Mouse (Mus musculus) midbrain, embryonic 16.5 days (tissue): Measurements from ENCODE around the gene Igfbpl1. TPM values are rescaled to one million over a fixed set of nuclear protein-coding genes. Genes with fewer than 3 reads are reported as not detected.

Source experiments
- ATAC-seq: fragments of 200-750 bp; cut with Nextera tagmentation; 2 replicates; pipeline ENCODE4 v1.8.0; 2017; ENCODE audit warnings: moderate TSS enrichment
- H3K27ac ChIP-seq: fragments of 300-500 bp; sonication (generic); 2 replicates; pipeline ENCODE4 v1.5.1; 2014; ENCODE audit warnings: mild to moderate bottlenecking, low read length, mixed read lengths
- H3K27me3 ChIP-seq: fragments of 300-500 bp; sonication (generic); 2 replicates; pipeline ENCODE4 v1.6.1; 2014; ENCODE audit warnings: low read depth, low read length, mixed read lengths; ENCODE audit not compliant: control insufficient read depth, insufficient read depth
- H3K36me3 ChIP-seq: fragments of 300-500 bp; sonication (generic); 2 replicates; pipeline ENCODE4 v1.6.1; 2014; ENCODE audit warnings: mild to moderate bottlenecking, low read length, moderate library complexity, mixed read lengths; ENCODE audit not compliant: control insufficient read depth, insufficient read depth
- H3K4me1 ChIP-seq: fragments of 300-500 bp; sonication (generic); 2 replicates; pipeline ENCODE4 v1.6.1; 2014; ENCODE audit warnings: mild to moderate bottlenecking, low read length, mixed read lengths; ENCODE audit not compliant: control insufficient read depth, insufficient read depth
- H3K4me2 ChIP-seq: fragments of 300-500 bp; sonication (generic); 2 replicates; pipeline ENCODE4 v1.6.1; 2014; ENCODE audit warnings: mild to moderate bottlenecking, low read length, mixed read lengths
- H3K4me3 ChIP-seq: fragments of 300-500 bp; sonication (generic); 2 replicates; pipeline ENCODE4 v1.5.1; 2014; ENCODE audit warnings: low read depth, mild to moderate bottlenecking, low read length, moderate library complexity, mixed read lengths
- H3K9ac ChIP-seq: fragments of 300-500 bp; sonication (generic); 2 replicates; pipeline ENCODE4 v1.6.1; 2014; ENCODE audit warnings: low read depth, low read length, mixed read lengths
- H3K9me3 ChIP-seq: fragments of 300-500 bp; sonication (generic); replicated peaks from 2 replicates; pipeline ENCODE4 v1.6.1; 2014; ENCODE audit warnings: mild to moderate bottlenecking, low read length, mixed read lengths; ENCODE audit not compliant: control insufficient read depth, poor library complexity, severe bottlenecking
- WGBS: fragments of 180-500 bp; shearing (Covaris S2); extraction: QIAGEN DNeasy Blood & Tissue Kit; methylation state at CpG from one replicate; pipeline ENCODE4 v1.1.7; 2014; 5-methylcytosine and 5-hydroxymethylcytosine counted together
- polyA plus RNA-seq: library from polyadenylated mRNA; unstranded; fragments of >200 nt; fragmentation: Nextera tagmentation; extraction: Ambion mirVana; gene quantifications from 2 replicates; pipeline ENCODE4 v1.2.1, GENCODE M21; 2015

The Igfbpl1 gene
- polyA plus RNA-seq, result 33.4 and 39.5 TPM in 2 replicates

GRCm38 (mm10) chr4:45826275-45827040 is at the start of gene Igfbpl1:
Gene Igfbpl1 (minus strand): TSS chr4:45826923.
- whole genome bisulfite sequencing, result under 1% methylated on average over 89 of the region's 91 CpGs
- H3K4me1 ChIP-seq, result peaks cover 44% of the 10 kb centered on the region
- H3K27ac ChIP-seq, result peak within 1 kb of the TSS; percentile 94
- peak; percentile 27; the same call in 1 of the 2 replicates for ATAC-seq
- peak within 1 kb of the TSS; percentile 72 for H3K4me2 ChIP-seq
- H3K9me3 ChIP-seq, result no peaks in the 10 kb centered on the region
- peak within 1 kb of the TSS; percentile 73 for H3K9ac ChIP-seq
- H3K27me3 ChIP-seq, result peaks cover 5% of the 10 kb centered on the region; the same call in 1 of the 2 replicates
- H3K4me3 ChIP-seq, result peak within 1 kb of the TSS; percentile 54
- H3K36me3 ChIP-seq, result no peaks in the 10 kb centered on the region

GRCm38 (mm10) chr4:45872147-45872546 is 45.4 kb upstream of the Igfbpl1 start:
- no peaks in the 10 kb centered on the region for H3K27me3 ChIP-seq
- H3K4me1 ChIP-seq, result peaks cover 3% of the 10 kb centered on the region; the same call in 1 of the 2 replicates
- no peak overlapping the region for H3K4me3 ChIP-seq
- H3K9ac ChIP-seq, result no peak overlapping the region
- ATAC-seq, result no peak
- no peak overlapping the region for H3K27ac ChIP-seq
- H3K4me2 ChIP-seq, result no peak overlapping the region
- H3K36me3 ChIP-seq, result no peaks in the 10 kb centered on the region
- H3K9me3 ChIP-seq, result no peaks in the 10 kb centered on the region
- no CpG with 5 or more reads among the region's 2 CpGs for WGBS

- peak overlapping the region; percentile 4; the same call in 1 of the 2 replicates for H3K4me3 ChIP-seq
- H3K4me1 ChIP-seq, result peaks cover 3% of the 10 kb centered on the region; the same call in 1 of the 2 replicates
- no peaks in the 10 kb centered on the region for H3K36me3 ChIP-seq
- 24% methylated on average over 24 of the region's 24 CpGs for WGBS
- H3K9me3 ChIP-seq, result no peaks in the 10 kb centered on the region
- H3K27me3 ChIP-seq, result no peaks in the 10 kb centered on the region
- no peak overlapping the region for H3K27ac ChIP-seq
- ATAC-seq, result no peak
- no peak overlapping the region for H3K9ac ChIP-seq
- peak overlapping the region; percentile 43 for H3K4me2 ChIP-seq
Observed at GRCm38 (mm10) chr4:45869021-45869815, 42.5 kb upstream of the Igfbpl1 start.

GRCm38 (mm10) chr4:45867416-45867815 is 40.7 kb upstream of the Igfbpl1 start:
- no peak overlapping the region for H3K27ac ChIP-seq
- H3K9ac ChIP-seq, result no peak overlapping the region
- peaks cover 3% of the 10 kb centered on the region; the same call in 1 of the 2 replicates for H3K4me1 ChIP-seq
- H3K36me3 ChIP-seq, result no peaks in the 10 kb centered on the region
- no peak overlapping the region for H3K4me2 ChIP-seq
- WGBS, result 65% methylated on average over 8 of the region's 8 CpGs
- no peak for ATAC-seq
- H3K4me3 ChIP-seq, result no peak overlapping the region
- no peaks in the 10 kb centered on the region for H3K27me3 ChIP-seq
- H3K9me3 ChIP-seq, result no peaks in the 10 kb centered on the region

GRCm38 (mm10) chr4:45861160-45861559 is 34.4 kb upstream of the Igfbpl1 start:
- Histone ChIP-seq H3K4me2 (no peak overlapping the region), H3K27ac (no peak overlapping the region), H3K9ac (no peak overlapping the region), H3K4me3 (no peak overlapping the region), H3K36me3 (no peaks in the 10 kb centered on the region), H3K9me3 (no peaks in the 10 kb centered on the region), H3K4me1 (no peaks in the 10 kb centered on the region; the same call in 1 of the 2 replicates), H3K27me3 (no peaks in the 10 kb centered on the region)
- WGBS, result 56% methylated on average over 5 of the region's 5 CpGs
- ATAC-seq, result no peak

GRCm38 (mm10) chr4:45855803-45856424 is 29.2 kb upstream of the Igfbpl1 start:
- H3K4me2 ChIP-seq, result no peak overlapping the region
- H3K4me1 ChIP-seq, result peaks cover 5% of the 10 kb centered on the region
- no peaks in the 10 kb centered on the region for H3K9me3 ChIP-seq
- H3K36me3 ChIP-seq, result no peaks in the 10 kb centered on the region
- no peak overlapping the region for H3K4me3 ChIP-seq
- WGBS, result 51% methylated on average over 19 of the region's 19 CpGs
- H3K27me3 ChIP-seq, result no peaks in the 10 kb centered on the region
- no peak overlapping the region for H3K27ac ChIP-seq
- H3K9ac ChIP-seq, result no peak overlapping the region
- ATAC-seq, result peak; percentile 70

GRCm38 (mm10) chr4:45853496-45854246 is 26.9 kb upstream of the Igfbpl1 start:
- Histone ChIP-seq H3K36me3 (no peaks in the 10 kb centered on the region), H3K4me1 (peaks cover 5% of the 10 kb centered on the region), H3K27me3 (0 out of 2 replicates have a peak, but pooled peaks cover 5% of the 10 kb centered on the region), H3K4me2 (no peak overlapping the region), H3K9me3 (no peaks in the 10 kb centered on the region), H3K27ac (no peak overlapping the region), H3K4me3 (no peak overlapping the region), H3K9ac (no peak overlapping the region)
- no peak for ATAC-seq
- WGBS, result 79% methylated on average over 15 of the region's 15 CpGs

- no peaks in the 10 kb centered on the region for H3K9me3 ChIP-seq
Observed at GRCm38 (mm10) chr4:45851640-45852051, 24.9 kb upstream of the Igfbpl1 start.

More at GRCm38 (mm10) chr4:45851640-45852051, 24.9 kb upstream of the Igfbpl1 start:
- Histone ChIP-seq H3K4me2 (no peak overlapping the region), H3K9ac (no peak overlapping the region), H3K27ac (no peak overlapping the region), H3K36me3 (no peaks in the 10 kb centered on the region), H3K27me3 (0 out of 2 replicates have a peak, but pooled peaks cover 5% of the 10 kb centered on the region), H3K4me3 (no peak overlapping the region), H3K4me1 (peaks cover 5% of the 10 kb centered on the region)
- 38% methylated on average over 3 of the region's 3 CpGs for WGBS
- ATAC-seq, result no peak
